Mouse (Mus musculus) gastrocnemius, postnatal 14 days (tissue): Measurements from ENCODE around the gene Kansl3. TPM values are rescaled to one million over a fixed set of nuclear protein-coding genes. Genes with fewer than 3 reads are reported as not detected.

ENCODE experiments used
- DNase-seq: peaks from one replicate; pipeline ENCODE4 v3.0.0; 2021; ENCODE audit warnings: mixed read lengths
- intact Hi-C: fragments of 180-260 bp; cut with DNase I; formaldehyde crosslinking; loops from one replicate; pipeline ENCODE4 v1.15.1; 2025; ENCODE audit warnings: low total_unique reads
- microRNA-seq, 2 experiments: library from miRNA; unstranded; fragments of <30 nt; microRNA quantifications; one replicate each; pipeline ENCODE4 v1.2.0; 2021
- total RNA-seq, 2 experiments: library from RNA; stranded (reverse); gene quantifications; 2 replicates each; pipeline ENCODE4 v1.2.3; 2021

Gene Kansl3
- total RNA-seq, 2 experiments from 2014 or later = 26.9 to 31.1 TPM

DNA sequence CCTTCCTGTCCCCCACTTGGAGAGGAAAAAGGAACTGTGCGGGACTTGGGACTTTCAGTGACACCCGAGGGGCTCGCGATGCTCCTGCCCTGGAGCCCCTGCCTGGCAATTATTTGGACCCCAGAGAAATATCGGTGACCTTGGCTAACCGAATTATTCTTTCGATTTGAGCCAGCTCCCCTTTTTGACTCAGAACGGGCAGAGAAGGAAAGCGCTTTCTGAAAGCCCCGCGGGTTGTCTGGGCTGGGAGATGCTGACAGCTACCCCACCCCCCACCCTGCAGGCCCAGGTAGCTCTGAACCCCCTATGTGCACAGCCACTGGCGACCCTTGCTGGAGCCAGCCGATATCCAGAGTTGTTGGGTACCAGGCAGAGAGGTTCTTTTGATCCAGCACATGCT is 69.9 kb downstream of the Kansl3 start:
- intact Hi-C loops = no loop called here
- DNase-seq = no peak

DNA sequence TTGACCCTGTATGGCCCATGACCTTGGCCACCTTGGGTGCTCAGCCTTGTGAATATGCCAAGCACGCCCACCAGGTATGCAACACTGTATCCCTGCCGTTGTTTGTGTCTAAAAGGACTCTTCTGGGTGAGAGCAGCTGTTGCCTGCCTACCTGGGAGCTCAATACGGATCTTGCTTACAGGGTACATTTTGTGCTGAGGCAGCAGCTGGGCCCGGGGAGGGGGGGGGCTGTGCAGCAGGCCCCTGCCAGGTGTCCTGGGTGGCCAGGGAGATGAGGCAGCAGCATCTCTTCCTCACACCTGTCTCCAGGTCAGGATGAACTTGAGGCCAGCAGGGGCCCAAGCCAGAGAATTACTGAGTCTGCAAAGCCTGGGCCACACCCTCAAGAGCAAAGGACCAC is 70.9 kb downstream of the Kansl3 start:
- no peak for DNase-seq
- intact Hi-C loops = no loop called here

DNA sequence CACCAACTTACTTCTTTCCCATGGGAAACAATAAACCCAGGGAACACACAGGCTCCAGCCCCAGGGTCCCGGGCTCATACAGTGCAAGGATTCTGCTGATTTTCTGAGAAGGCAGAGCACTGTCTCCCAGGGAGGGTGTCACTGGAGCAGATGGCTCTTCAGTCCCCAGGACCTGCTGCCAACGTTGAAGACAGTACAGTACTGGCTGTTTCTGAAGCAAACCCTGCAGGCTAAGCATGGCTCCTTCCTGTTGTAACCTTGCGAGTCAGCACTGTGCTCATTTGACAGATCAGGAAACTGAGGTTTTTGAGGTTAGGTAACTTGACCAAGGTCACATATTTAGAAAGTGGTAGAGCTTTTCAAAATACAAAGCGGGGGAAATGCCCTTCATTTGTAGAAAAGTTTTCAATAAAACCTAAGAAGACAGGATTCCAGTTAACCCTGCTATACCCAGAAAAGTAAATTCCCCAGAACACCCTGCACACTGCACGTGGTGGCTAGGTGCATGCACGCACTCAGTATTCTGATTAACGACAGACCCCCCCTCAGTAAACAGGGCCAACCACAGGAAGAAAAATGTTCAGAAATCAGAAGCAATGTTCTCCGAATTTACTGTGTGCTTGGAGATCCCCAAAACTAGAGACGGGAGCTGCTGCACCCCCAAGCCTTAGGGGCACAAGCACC is 72.4 kb downstream of the Kansl3 start:
- DNase-seq = no peak
- intact Hi-C loops = no loop called here

DNA sequence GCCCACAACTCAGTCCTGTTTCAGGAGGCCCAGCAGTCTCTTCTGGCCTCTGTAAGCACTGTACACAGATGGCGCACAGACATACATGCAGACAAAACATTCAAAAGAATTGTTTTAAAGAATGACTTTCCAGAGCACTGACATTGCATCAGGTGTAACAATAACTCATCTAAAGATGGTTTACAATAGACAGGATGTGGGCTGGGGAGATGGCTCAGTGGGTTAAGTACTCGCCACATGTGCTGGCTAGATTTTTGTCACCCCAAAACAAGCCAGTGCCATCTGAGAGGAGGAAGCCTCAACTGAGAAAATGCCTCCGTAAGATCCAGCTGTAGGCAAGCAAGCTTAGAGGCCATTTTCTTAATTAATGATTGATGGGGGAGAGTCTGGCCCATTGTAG is 74.6 kb downstream of the Kansl3 start:
- no peak for DNase-seq
- intact Hi-C loops = no loop called here

DNA sequence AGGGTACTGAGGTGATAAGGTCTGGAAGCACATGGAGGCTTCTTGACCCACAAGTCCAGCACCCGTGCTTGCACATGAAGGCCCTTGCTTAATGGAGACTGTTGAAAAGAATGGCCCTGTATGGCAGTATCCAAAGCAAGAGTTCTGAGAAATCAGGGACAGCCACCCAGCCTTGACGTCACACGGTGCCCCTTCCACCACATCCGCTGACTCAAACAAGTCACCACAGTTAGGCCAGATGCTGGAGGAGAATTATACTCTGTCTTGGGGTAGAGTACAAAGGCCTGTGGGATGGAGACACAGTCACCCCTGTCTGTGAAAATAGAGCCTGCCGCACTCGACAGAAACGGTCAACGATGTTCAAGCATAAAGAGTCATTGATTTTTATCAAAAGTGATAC is 75.5 kb downstream of the Kansl3 start:
- intact Hi-C loops = no loop called here
- no peak for DNase-seq

Small RNA genes within 50 kb of the gene (microRNA-seq; reads per million reads assigned to microRNA genes)
- gene Mir6898 = 0 reads per million in 2 experiments

Other genes with a start within 250 kb of the Kansl3 start
- gene Uggt1, start 124.5 kb downstream of the Kansl3 start, total RNA-seq = 10 to 100 TPM; 19.5 to 20.3 TPM
- 1 to 10 TPM in 1 of 2 experiments, under 1 TPM in 1; 0.58 to 1.1 TPM for gene Neurl3, start 94.5 kb downstream of the Kansl3 start, total RNA-seq
- gene Arid5a, start 61.4 kb downstream of the Kansl3 start, total RNA-seq = 10 to 100 TPM in 1 of 2 experiments, 1 to 10 TPM in 1; 7.8 to 12.0 TPM
- not detected for gene Fer1l5, start 3.1 kb upstream of the Kansl3 start, total RNA-seq
- 10 to 100 TPM; 15.7 to 17.2 TPM for gene Lman2l, start 76.1 kb upstream of the Kansl3 start, total RNA-seq
- 1 to 10 TPM; 4.6 to 5.4 TPM for gene Cnnm4, start 102.4 kb upstream of the Kansl3 start, total RNA-seq
- gene Cnnm3, start 142.7 kb upstream of the Kansl3 start, total RNA-seq = 10 to 100 TPM in 1 of 2 experiments, 1 to 10 TPM in 1; 9.3 to 13.3 TPM
- gene Ankrd23, start 167.7 kb upstream of the Kansl3 start, total RNA-seq = 1,000 to 10,000 TPM; 1,005 to 1,120 TPM
- gene Gm42417, start 170.2 kb upstream of the Kansl3 start, total RNA-seq = 100 to 1,000 TPM; 440 to 562 TPM
- gene Ankrd39, start 178.3 kb upstream of the Kansl3 start, total RNA-seq = 1 to 10 TPM; 5.7 to 9.6 TPM
- 10 to 100 TPM; 12.1 to 13.1 TPM for gene Sema4c, start 189.2 kb upstream of the Kansl3 start, total RNA-seq